Comparison of ENCODE assay signal across 9 mouse cellular contexts in the genomic region with DNA sequence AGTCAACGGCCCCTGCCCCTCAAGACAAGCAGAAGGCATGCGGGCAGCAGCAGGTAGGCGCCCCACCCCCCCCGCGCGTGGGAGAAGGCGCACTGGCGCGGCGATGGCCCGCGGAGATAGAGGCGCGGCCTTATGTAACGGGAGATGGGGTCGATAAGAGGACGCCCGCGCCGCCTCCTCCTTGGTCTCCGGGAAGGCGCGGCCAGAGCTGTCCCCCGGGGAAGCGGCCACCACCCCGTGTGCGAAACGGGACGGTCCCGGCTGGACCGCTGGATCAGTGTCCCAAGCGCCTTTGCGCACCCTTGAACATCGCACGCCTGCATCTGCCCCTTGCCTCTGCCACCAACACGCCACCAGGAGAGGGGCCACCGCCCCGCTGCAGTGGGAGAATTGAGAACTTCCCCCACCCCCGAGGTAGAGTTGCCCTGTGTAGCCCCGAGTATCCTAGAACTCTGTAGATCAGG. TPM values are rescaled to one million over a fixed set of nuclear protein-coding genes. Genes with fewer than 3 reads are reported as not detected.
DNase-seq lines count a peak whose midpoint lies in the region; ATAC-seq and TF ChIP-seq lines count a peak whose summit lies in the region.
"Had no signal": no experiment of that assay in that cellular context is flagged by ENCODE, and none has a peak within 500 bp of the region (broad histone marks: within the 10 kb centered on the region; RNA-seq: fewer than 3 reads in every experiment).

No protein-coding gene starts in this region.

- ATAC-seq in heart, embryonic 12.5 days (ENCODE audit: insufficient number of reproducible peaks, low FRiP score) = no peak
- no peak for ATAC-seq in hindbrain, embryonic 13.5 days (ENCODE audit: low FRiP score)
- ATAC-seq in lung, embryonic 16.5 days (ENCODE audit: low read depth) = peak; percentile 51; the same call in 1 of the 2 replicates

- no peak for TF ChIP-seq EP300 in ES-Bruce4 (IDR thresholded peaks at IDR 0.05; ENCODE audit: insufficient read depth, low read depth, low read length)

- intact Hi-C loops in heart, postnatal 25 days (cut with DNase I) = no loop called here

- peaks cover 16% of the 10 kb centered on the region for H3K4me1 ChIP-seq in heart, embryonic 12.5 days (replicated peaks)
- no peaks in the 10 kb centered on the region for H3K4me1 ChIP-seq in ES-Bruce4 (ENCODE audit: control insufficient read depth, insufficient read depth, low read length)
- H3K4me1 ChIP-seq in hindbrain, embryonic 13.5 days (replicated peaks) = peaks cover 15% of the 10 kb centered on the region
- peaks cover 7% of the 10 kb centered on the region for H3K4me1 ChIP-seq in lung, embryonic 16.5 days (replicated peaks; ENCODE audit: control insufficient read depth, insufficient read depth, low read length)

- no peaks in the 10 kb centered on the region for H3K36me3 ChIP-seq in heart, embryonic 12.5 days
- H3K36me3 ChIP-seq in ES-Bruce4 (ENCODE audit: control insufficient read depth, insufficient read depth, low read length, poor library complexity, severe bottlenecking) = no peaks in the 10 kb centered on the region
- no peaks in the 10 kb centered on the region for H3K36me3 ChIP-seq in hindbrain, embryonic 13.5 days
- no peaks in the 10 kb centered on the region for H3K36me3 ChIP-seq in lung, embryonic 16.5 days (ENCODE audit: control insufficient read depth, insufficient read depth, low read length)

- no peaks in the 10 kb centered on the region for H3K9me3 ChIP-seq in heart, embryonic 12.5 days (replicated peaks)
- H3K9me3 ChIP-seq in ES-Bruce4 (replicated peaks; ENCODE audit: control insufficient read depth, insufficient read depth, low read length, poor library complexity, severe bottlenecking) = no peaks in the 10 kb centered on the region
- no peaks in the 10 kb centered on the region for H3K9me3 ChIP-seq in hindbrain, embryonic 13.5 days
- no peaks in the 10 kb centered on the region for H3K9me3 ChIP-seq in lung, embryonic 16.5 days (ENCODE audit: control insufficient read depth, low read length)

- peak overlapping the region; percentile 47 for H3K4me3 ChIP-seq in heart, embryonic 12.5 days
- H3K4me3 ChIP-seq in ES-Bruce4 (ENCODE audit: low read depth, low read length) = peak overlapping the region; percentile 36
- H3K4me3 ChIP-seq in hindbrain, embryonic 13.5 days = peak overlapping the region; percentile 37
- H3K4me3 ChIP-seq in lung, embryonic 16.5 days (ENCODE audit: low read length) = peak overlapping the region; percentile 43

- peak overlapping the region; percentile 63 for H3K9ac ChIP-seq in heart, embryonic 12.5 days
- no peak overlapping the region for H3K9ac ChIP-seq in ES-Bruce4 (ENCODE audit: low read depth, poor library complexity, severe bottlenecking)
- peak overlapping the region; percentile 68 for H3K9ac ChIP-seq in hindbrain, embryonic 13.5 days
- peak overlapping the region; percentile 50; the same call in 1 of the 2 replicates for H3K9ac ChIP-seq in lung, embryonic 16.5 days (ENCODE audit: low read length)

- no peak for DNase-seq in heart, postnatal 25 days (ENCODE audit: low spot score)
- peak; percentile 23 to 31 for DNase-seq in cerebellum, postnatal 36 days
- peak; percentile 47 for DNase-seq in right cerebral cortex, postnatal 14 days
- no peak for DNase-seq in gastrocnemius, postnatal 25 days

- no peak for TF ChIP-seq CTCF in ES-Bruce4 (IDR thresholded peaks at IDR 0.05; ENCODE audit: low read depth, low read length)

- peaks cover 26% of the 10 kb centered on the region for H3K27me3 ChIP-seq in heart, embryonic 12.5 days (replicated peaks)
- no peaks in the 10 kb centered on the region; the same call in 1 of the 2 replicates for H3K27me3 ChIP-seq in ES-Bruce4 (ENCODE audit: control insufficient read depth, insufficient read depth, low read length, poor library complexity, severe bottlenecking)
- peaks cover 37% of the 10 kb centered on the region for H3K27me3 ChIP-seq in hindbrain, embryonic 13.5 days
- H3K27me3 ChIP-seq in lung, embryonic 16.5 days (ENCODE audit: control insufficient read depth, insufficient read depth, low read depth, low read length) = peaks cover 9% of the 10 kb centered on the region

- WGBS in heart, embryonic 12.5 days = 2% methylated on average over 35 of the region's 40 CpGs
- 1% methylated on average over 39 of the region's 40 CpGs for WGBS in hindbrain, embryonic 13.5 days
- 2% methylated on average over 40 of the region's 40 CpGs for WGBS in lung, embryonic 16.5 days

- H3K27ac ChIP-seq in heart, embryonic 12.5 days (ENCODE audit: poor library complexity, severe bottlenecking) = no peak overlapping the region
- no peak overlapping the region for H3K27ac ChIP-seq in ES-Bruce4 (ENCODE audit: insufficient read depth, low read length)
- no peak overlapping the region for H3K27ac ChIP-seq in hindbrain, embryonic 13.5 days
- no peak overlapping the region for H3K27ac ChIP-seq in lung, embryonic 16.5 days (ENCODE audit: low read length)

- no peak for TF ChIP-seq POLR2A in ES-Bruce4 (IDR thresholded peaks at IDR 0.05; ENCODE audit: insufficient read depth, low read length)

- H3K4me2 ChIP-seq in heart, embryonic 12.5 days = peak overlapping the region; percentile 88
- H3K4me2 ChIP-seq in hindbrain, embryonic 13.5 days = peak overlapping the region; percentile 72
- H3K4me2 ChIP-seq in lung, embryonic 16.5 days (ENCODE audit: low read depth, low read length) = peak overlapping the region; percentile 79

RNA-seq across cellular contexts. Expression of a gene that starts 1.7 kb away (rescaled TPM):
- polyA plus RNA-seq in heart, embryonic 12.5 days (2016; fragmentation: Nextera tagmentation; extraction: Ambion mirVana) = not detected in 2 replicates
- not detected for total RNA-seq in heart, postnatal 25 days (2021)
- not detected in 2 replicates for polyA plus RNA-seq in ES-Bruce4 (2011; ENCODE audit: insufficient read depth, insufficient read length, low read depth, missing spikeins)
- not detected in 2 replicates for polyA plus RNA-seq in hindbrain, embryonic 13.5 days (2015; fragmentation: Nextera tagmentation; extraction: Ambion mirVana)
- not detected in 2 replicates for polyA plus RNA-seq in lung, embryonic 16.5 days (2015; fragmentation: Nextera tagmentation; extraction: Ambion mirVana)
- total RNA-seq in gastrocnemius, postnatal 25 days (2021) = not detected
- total RNA-seq: left cerebral cortex, adult 8-10 months had no signal

RNA-seq across cellular contexts. Expression of a gene that starts 17.7 kb away (rescaled TPM):
- 0.83 TPM in 1 of 2 replicates, not detected in the other for polyA plus RNA-seq in heart, embryonic 12.5 days (2016; fragmentation: Nextera tagmentation; extraction: Ambion mirVana)
- total RNA-seq in heart, postnatal 25 days (2021) = not detected
- polyA plus RNA-seq in ES-Bruce4 (2011; ENCODE audit: insufficient read depth, insufficient read length, low read depth, missing spikeins) = not detected in 2 replicates
- 3.9 and 4.6 TPM in 2 replicates for polyA plus RNA-seq in hindbrain, embryonic 13.5 days (2015; fragmentation: Nextera tagmentation; extraction: Ambion mirVana)
- polyA plus RNA-seq in lung, embryonic 16.5 days (2015; fragmentation: Nextera tagmentation; extraction: Ambion mirVana) = 1.0 and 1.4 TPM in 2 replicates
- total RNA-seq in gastrocnemius, postnatal 25 days (2021) = not detected

Comparison
In these comparisons a context has a peak if more than half of its experiments do, and no peak if none do; other contexts are left out.
1. DNase-seq: peak in cerebellum, postnatal 36 days (2 of 2) and right cerebral cortex, postnatal 14 days (single experiment); none in heart, postnatal 25 days (single experiment) and gastrocnemius, postnatal 25 days (single experiment).
2. Peak in every context shown above with its lines, with median percentiles within 50 percentile points of each other: H3K4me2 ChIP-seq and H3K4me3 ChIP-seq.